Mouse (Mus musculus): ENCODE results near the gene Cdc14a. TPM values are rescaled to one million over a fixed set of nuclear protein-coding genes. Genes with fewer than 3 reads are reported as not detected.

Cdc14a gene
- total and polyA plus RNA-seq, 3 experiments = 2.6 to 5.9 TPM; not detected in 1

DNA sequence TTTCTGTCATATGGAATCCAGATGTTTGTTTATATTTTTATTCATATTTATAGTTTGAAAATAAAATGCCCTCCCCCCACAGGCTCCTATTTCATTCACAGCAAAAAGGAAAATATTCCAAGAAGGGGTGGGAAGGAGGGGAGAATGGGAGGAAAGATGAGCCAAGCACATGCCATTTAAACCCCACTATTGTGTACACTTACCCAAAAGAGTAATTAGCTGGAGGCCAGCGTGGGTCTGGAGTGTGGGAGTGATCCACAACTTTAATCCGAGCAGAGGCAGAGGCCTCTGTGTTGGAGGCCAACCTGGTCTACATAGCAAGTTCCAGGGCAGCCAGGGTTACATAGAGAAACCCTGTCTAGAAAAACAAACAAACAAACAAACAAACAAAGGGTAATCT lies 40.5 kb upstream of the Cdc14a start:
- Histone ChIP-seq H3K27ac (ENCODE audit: control insufficient read depth, low read depth, low read length) (no peak overlapping the region), H3K27me3 (ENCODE audit: control insufficient read depth in 1 of 2, insufficient read depth in 2 of 2, low read length in 2 of 2) (no peaks in the 10 kb centered on the region; a peak in 1 of 4 replicates), H3K4me1 (ENCODE audit: control insufficient read depth in 1 of 2, insufficient read depth in 2 of 2, low read length in 2 of 2) (peaks cover 0 to 9% of the 10 kb centered on the region in 2 experiments; a peak in 2 of 4 replicates), H3K36me3 (ENCODE audit: control insufficient read depth in 1 of 2, insufficient read depth in 2 of 2, low read length in 2 of 2) (peaks cover 0 to 6% of the 10 kb centered on the region in 2 experiments; a peak in 2 of 4 replicates), H3K9me3 (replicated peaks; ENCODE audit: insufficient read depth, low read length) (no peaks in the 10 kb centered on the region), H3K9ac (ENCODE audit: control insufficient read depth, low read depth, low read length, poor library complexity, severe bottlenecking) (no peak overlapping the region), H3K79me2 (ENCODE audit: control insufficient read depth, insufficient read depth, low read length, poor library complexity) (no peaks in the 10 kb centered on the region), H3K4me3 (ENCODE audit: control insufficient read depth in 1 of 2, insufficient read depth in 1 of 2, low read depth in 2 of 2, low read length in 2 of 2) (no peak overlapping the region)
- DNase-seq (ENCODE audit: low read depth, low spot score) = no peak
- no peak for TF ChIP-seq MAX (IDR thresholded peaks at IDR 0.05; ENCODE audit: low read length)
- TF ChIP-seq MXI1 (IDR thresholded peaks at IDR 0.05; ENCODE audit: low read depth, low read length) = no peak
- no peak for TF ChIP-seq MAZ (IDR thresholded peaks at IDR 0.05; ENCODE audit: low read depth, low read length)
- TF ChIP-seq ZKSCAN1 (IDR thresholded peaks at IDR 0.05; ENCODE audit: low read depth, low read length) = no peak

DNA sequence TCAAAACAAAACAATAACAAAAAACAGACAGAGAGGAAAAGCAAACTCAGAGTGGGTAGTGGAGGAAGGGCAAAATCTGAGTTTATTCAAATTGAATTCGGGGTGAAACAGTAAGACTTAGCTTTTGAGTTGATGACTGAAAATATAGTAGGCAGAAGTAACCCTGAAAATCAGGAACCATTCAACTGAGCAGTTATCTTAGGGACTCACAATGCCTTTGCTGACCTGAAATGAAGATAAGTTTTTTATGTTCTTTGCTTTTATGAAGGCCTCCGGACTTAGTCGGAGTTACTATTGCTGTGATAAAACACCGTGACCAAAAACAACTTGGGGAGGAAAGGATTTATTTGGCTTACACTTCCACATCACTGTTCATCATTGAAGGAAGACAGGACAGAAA lies 37.2 kb upstream of the Cdc14a start:
- Histone ChIP-seq H3K4me3 (ENCODE audit: control insufficient read depth in 1 of 2, insufficient read depth in 1 of 2, low read depth in 2 of 2, low read length in 2 of 2) (no peak overlapping the region), H3K27me3 (ENCODE audit: control insufficient read depth in 1 of 2, insufficient read depth in 2 of 2, low read length in 2 of 2) (no peaks in the 10 kb centered on the region), H3K9me3 (replicated peaks; ENCODE audit: insufficient read depth, low read length) (no peaks in the 10 kb centered on the region), H3K9ac (ENCODE audit: control insufficient read depth, low read depth, low read length, poor library complexity, severe bottlenecking) (no peak overlapping the region), H3K79me2 (ENCODE audit: control insufficient read depth, insufficient read depth, low read length, poor library complexity) (no peaks in the 10 kb centered on the region), H3K4me1 (ENCODE audit: control insufficient read depth in 1 of 2, insufficient read depth in 2 of 2, low read length in 2 of 2) (peaks cover 0 to 9% of the 10 kb centered on the region in 2 experiments; a peak in 2 of 4 replicates), H3K27ac (ENCODE audit: control insufficient read depth, low read depth, low read length) (no peak overlapping the region), H3K36me3 (ENCODE audit: control insufficient read depth in 1 of 2, insufficient read depth in 2 of 2, low read length in 2 of 2) (peaks cover 0 to 6% of the 10 kb centered on the region in 2 experiments; a peak in 2 of 4 replicates)
- DNase-seq (ENCODE audit: low read depth, low spot score) = peak; percentile 54
- TF ChIP-seq CTCF (IDR thresholded peaks at IDR 0.05 in 2 of 3, conservative IDR thresholded peaks at IDR 0.05 in 1 of 3; ENCODE audit: control insufficient read depth in 1 of 3, insufficient read depth in 1 of 3, low read depth in 2 of 3, low read length in 3 of 3, poor library complexity in 1 of 3, severe bottlenecking in 1 of 3) = no peak
- no peak for TF ChIP-seq MAX (IDR thresholded peaks at IDR 0.05; ENCODE audit: low read length)
- peak; percentile 75 for TF ChIP-seq GATA1 (IDR thresholded peaks at IDR 0.05; ENCODE audit: low read depth, low read length)
- no peak for TF ChIP-seq RAD21 (IDR thresholded peaks at IDR 0.05; ENCODE audit: low read depth, low read length)
- no peak for TF ChIP-seq JUND (IDR thresholded peaks at IDR 0.05; ENCODE audit: low read depth, low read length)
- TF ChIP-seq ETS1 (IDR thresholded peaks at IDR 0.05; ENCODE audit: low read depth, low read length) = no peak
- TF ChIP-seq RCOR1 (IDR thresholded peaks at IDR 0.05; ENCODE audit: low read depth, low read length) = peak; percentile 64; the same call in 1 of the 2 replicates
- TF ChIP-seq TCF12 (IDR thresholded peaks at IDR 0.05; ENCODE audit: low read depth, low read length) = 0 out of 2 replicates have a peak, but pooled peaks have one; percentile 22
- TF ChIP-seq TAL1 (IDR thresholded peaks at IDR 0.05; ENCODE audit: low read length) = no peak
- peak; percentile 37 to 74; a peak in 3 of 4 replicates for TF ChIP-seq EP300 (IDR thresholded peaks at IDR 0.05; ENCODE audit: low read depth in 1 of 2, low read length in 2 of 2)

GRCm38 (mm10) chr3:116454529-116454928 lies 30.7 kb upstream of the Cdc14a start:
- no peak for DNase-seq (ENCODE audit: low read depth, low spot score)
- Histone ChIP-seq H3K36me3 (ENCODE audit: control insufficient read depth in 1 of 2, insufficient read depth in 2 of 2, low read length in 2 of 2) (peaks cover 0 to 2% of the 10 kb centered on the region in 2 experiments; a peak in 1 of 4 replicates), H3K9ac (ENCODE audit: control insufficient read depth, low read depth, low read length, poor library complexity, severe bottlenecking) (no peak overlapping the region), H3K4me1 (ENCODE audit: control insufficient read depth in 1 of 2, insufficient read depth in 2 of 2, low read length in 2 of 2) (no peaks in the 10 kb centered on the region), H3K79me2 (ENCODE audit: control insufficient read depth, insufficient read depth, low read length, poor library complexity) (no peaks in the 10 kb centered on the region), H3K9me3 (replicated peaks; ENCODE audit: insufficient read depth, low read length) (no peaks in the 10 kb centered on the region), H3K27me3 (ENCODE audit: control insufficient read depth in 1 of 2, insufficient read depth in 2 of 2, low read length in 2 of 2) (no peaks in the 10 kb centered on the region), H3K4me3 (ENCODE audit: control insufficient read depth in 1 of 2, insufficient read depth in 1 of 2, low read depth in 2 of 2, low read length in 2 of 2) (no peak overlapping the region), H3K27ac (ENCODE audit: control insufficient read depth, low read depth, low read length) (no peak overlapping the region)
- TF ChIP-seq POLR2A (IDR thresholded peaks at IDR 0.05; ENCODE audit: control insufficient read depth in 1 of 2, insufficient read depth in 1 of 2, low read depth in 1 of 2, low read length in 2 of 2, poor library complexity in 1 of 2) (no peak), USF2 (IDR thresholded peaks at IDR 0.05; ENCODE audit: borderline replicate concordance in 1 of 2, insufficient read depth in 1 of 2, low read depth in 1 of 2, low read length in 2 of 2) (no peak)
